Mouse (Mus musculus): Measurements from ENCODE around the gene E430018J23Rik.
"Not testable (repeated sequence)": the region's sequence is repeated elsewhere in the genome, so short reads cannot be mapped to it uniquely, and the experiment has no call there.

E430018J23Rik gene

GRCm38 (mm10) chr7:127393157-127393943 lies at the start of gene E430018J23Rik:
Gene E430018J23Rik (minus strand): TSS chr7:127393629.
- DNase-seq (ENCODE audit: low spot score), result peak; percentile 98

DNA sequence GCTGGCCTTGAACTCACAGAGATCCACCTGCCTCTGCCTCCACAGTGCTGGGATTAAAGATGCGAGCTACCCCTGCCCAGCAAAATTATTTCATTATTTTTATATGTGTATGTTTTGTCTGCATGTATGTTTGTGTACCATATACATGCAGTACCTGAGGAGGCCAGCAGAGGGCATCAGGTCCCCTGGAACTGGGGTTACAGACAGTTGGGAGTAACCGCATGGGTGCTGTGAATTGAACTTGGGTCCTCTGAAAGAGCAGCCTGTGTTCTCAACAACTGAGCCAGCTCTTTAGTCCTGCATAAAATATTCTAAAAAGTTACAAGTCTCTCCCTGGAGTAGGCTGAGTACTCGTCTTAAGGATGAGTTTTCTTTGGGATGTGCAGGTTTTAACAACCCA lies 44.3 kb upstream of the E430018J23Rik start:
- DNase-seq (ENCODE audit: low spot score), result no peak

GRCm38 (mm10) chr7:127435206-127435605 lies 41.8 kb upstream of the E430018J23Rik start:
- no peak for DNase-seq (ENCODE audit: low spot score)

DNA sequence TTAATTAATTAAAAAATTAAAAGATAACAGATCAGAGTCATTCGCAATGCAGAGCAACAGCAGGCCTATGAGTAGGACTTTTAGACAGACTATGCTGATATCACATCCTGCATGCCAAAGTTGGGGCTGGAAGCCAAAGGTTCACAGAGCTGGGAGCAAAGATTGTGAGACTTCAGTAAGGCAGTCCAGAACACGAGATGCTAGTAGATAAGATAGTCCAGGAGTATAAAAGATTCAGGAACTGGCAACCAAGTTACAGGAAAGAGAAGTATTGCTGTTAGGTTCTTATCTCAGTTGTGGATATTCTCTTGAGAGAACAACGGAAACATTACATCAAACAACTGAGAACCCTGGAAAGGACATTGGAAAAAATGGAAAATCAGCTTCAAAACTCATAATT lies 32.9 kb upstream of the E430018J23Rik start:
- DNase-seq (ENCODE audit: low spot score), result no peak

GRCm38 (mm10) chr7:127425911-127426310 lies 32.5 kb upstream of the E430018J23Rik start:
- no peak for DNase-seq (ENCODE audit: low spot score)

- DNase-seq (ENCODE audit: low spot score), result no peak
Observed at GRCm38 (mm10) chr7:127425291-127425690, 31.9 kb upstream of the E430018J23Rik start.

DNA sequence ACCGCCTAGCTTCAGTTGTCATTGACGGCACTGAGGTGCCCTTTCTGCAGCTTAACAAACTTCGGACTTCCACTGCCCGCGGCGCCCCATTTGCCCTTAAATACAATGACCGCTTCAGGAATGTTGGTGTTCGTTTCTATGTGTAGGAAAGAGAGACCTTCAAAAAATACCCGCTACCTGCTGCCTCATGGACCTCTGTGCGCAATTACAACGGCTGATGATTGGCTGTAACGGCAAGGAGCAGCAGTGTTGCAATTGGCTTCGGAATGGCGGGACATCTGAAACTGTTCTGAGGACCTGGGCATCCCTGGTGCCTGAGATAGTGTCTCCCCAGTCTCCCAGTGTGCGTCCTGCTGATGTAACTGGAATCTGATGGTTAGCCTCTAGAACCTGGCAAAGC lies 28.8 kb upstream of the E430018J23Rik start:
- no peak for DNase-seq (ENCODE audit: low spot score)

DNA sequence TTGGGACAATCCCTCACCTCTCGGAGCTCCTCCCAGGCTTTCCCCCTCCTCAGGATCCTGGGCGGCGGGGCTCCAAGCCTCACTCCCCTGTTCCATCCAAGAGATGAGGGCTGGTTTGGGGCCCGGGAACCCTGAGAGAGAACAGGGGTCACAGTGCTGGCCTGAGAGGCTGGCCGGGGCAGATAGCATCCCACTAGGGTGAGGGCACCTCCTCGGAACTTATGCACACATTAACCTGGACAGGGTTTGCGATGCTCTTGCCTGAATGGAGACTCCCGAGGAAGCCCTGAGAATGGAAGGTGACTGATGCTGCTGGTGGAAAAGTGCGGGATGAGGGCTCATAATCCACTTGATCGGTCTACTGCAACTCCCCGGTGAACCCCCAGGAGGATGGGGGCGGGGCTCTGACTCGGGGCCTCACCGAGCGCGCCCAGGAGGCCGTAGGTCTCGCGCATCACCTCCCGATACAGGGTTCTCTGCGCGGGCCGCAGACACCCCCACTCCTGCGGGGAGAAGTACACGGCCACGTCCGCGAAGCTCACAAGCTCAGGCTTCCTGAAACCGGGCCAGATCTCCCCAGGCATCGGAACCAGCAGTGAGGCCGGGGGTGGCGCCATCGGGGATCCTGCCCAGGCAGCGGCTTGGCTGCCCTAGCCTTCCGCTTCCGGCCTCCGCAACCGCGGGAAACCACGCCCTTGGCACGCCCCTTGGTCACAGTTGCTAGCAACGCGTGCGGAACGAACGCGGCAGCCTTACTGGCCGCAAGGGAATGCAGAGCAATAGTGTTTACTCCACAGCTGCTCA lies 28.2 kb upstream of the E430018J23Rik start, which contains the start of gene Zfp688:
Gene Zfp688 (minus strand): TSS at position 681 of the 804 bp plus-strand sequence.
- peak; percentile 92 for DNase-seq (ENCODE audit: low spot score)

- DNase-seq (ENCODE audit: low spot score), result no peak
Observed at GRCm38 (mm10) chr7:127411418-127411817, 18.0 kb upstream of the E430018J23Rik start.

DNA sequence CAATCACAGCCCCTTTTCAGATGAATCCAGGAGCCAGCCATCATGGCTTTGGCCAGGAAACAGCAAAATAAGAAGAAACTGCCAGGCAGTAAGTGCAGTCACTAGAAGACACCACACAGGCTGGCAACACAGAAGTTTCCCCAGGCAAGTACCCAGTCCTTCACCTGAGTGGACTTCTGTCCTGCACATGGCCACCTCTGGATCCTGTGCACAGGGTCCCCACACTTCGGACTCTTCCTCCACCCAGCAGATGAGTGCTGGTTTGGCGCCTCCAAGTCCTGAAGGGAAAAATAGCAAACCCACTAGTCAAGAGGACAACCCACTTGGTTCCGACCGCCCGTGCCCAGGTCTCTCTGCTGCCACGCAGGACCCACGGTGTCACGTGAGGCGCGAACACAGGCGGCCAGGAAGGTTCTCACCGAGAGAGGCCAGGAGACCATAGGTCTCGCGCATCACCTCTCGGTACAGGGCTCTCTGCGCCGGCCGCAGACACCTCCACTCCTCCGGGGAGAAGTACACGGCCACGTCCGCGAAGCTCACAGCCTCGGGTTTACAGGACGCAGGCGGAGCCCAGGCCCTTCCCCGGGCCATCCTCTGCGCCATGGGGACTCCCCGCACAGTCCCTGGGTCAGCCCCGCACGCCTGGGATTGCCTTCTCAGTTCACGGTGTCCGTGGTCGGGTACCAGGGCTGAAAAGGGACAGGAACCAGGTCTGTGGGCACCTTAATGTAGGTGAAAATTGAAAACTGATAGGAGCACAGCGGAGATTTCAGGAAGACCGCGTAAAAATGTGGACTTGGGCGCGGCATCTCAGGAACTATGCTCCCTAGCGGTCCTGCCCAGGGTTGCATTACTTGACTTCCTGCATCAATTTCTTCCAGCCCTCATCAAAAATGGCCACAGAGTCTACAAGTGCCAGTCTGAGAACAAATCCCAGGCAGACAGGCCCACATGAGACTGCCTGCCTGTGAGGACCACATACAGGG lies 12.9 kb upstream of the E430018J23Rik start, which contains the start of gene Zfp764:
Gene Zfp764 (minus strand): TSS at position 821 of the 986 bp plus-strand sequence.
- peak; percentile 83 for DNase-seq (ENCODE audit: low spot score)

DNA sequence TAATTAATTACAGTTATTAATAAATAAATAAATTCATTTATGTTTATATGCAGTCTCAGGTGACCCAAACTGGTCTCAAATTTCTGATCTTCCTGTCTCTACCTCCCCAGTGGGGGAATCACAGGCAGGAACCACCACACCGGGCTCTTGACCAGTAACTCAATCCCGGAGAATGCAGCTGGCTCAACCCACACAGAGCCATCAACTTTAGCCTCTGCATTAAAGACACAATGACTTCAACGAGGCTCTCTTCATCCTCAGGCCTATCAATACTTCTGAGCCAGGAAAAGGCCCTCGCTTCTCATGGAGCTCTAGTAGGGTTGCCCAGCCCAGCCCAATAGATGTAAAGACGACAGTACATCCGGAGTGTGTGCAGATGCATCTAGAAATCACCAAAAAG lies 10.7 kb upstream of the E430018J23Rik start:
- not testable (repeated sequence) for DNase-seq (ENCODE audit: low spot score)

GRCm38 (mm10) chr7:127402980-127403379 lies 9.6 kb upstream of the E430018J23Rik start:
- no peak for DNase-seq (ENCODE audit: low spot score)

- DNase-seq (ENCODE audit: low spot score), result no peak
Observed at GRCm38 (mm10) chr7:127400355-127400754, 6.9 kb upstream of the E430018J23Rik start.

GRCm38 (mm10) chr7:127393944-127394333 lies 510 bp upstream of the E430018J23Rik start:
- no peak for DNase-seq (ENCODE audit: low spot score)

GRCm38 (mm10) chr7:127392251-127392824 lies 1.1 kb downstream of the E430018J23Rik start:
- DNase-seq (ENCODE audit: low spot score), result no peak

DNA sequence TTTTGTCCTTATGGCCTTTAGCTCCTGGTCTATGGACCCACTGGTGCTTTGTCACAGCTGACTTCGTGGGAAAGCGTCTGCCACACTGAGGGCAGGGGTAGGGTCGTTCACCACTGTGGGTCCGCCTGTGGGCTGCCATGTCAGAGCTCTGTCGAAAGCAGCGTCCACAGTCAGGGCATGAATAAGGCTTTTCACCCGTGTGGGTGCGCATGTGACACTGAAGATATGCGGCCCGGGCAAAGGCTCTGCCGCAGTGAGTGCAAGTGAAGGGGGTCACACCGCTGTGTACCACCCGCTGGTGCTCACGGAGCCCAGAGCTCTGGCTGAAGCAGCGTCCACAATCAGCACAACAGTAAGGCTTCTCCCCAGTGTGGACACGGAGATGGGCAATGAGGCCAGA lies 1.9 kb downstream of the E430018J23Rik start:
- no peak for DNase-seq (ENCODE audit: low spot score)

- no peak for DNase-seq (ENCODE audit: low spot score)
Observed at GRCm38 (mm10) chr7:127390306-127390705, 3.1 kb downstream of the E430018J23Rik start.

- DNase-seq (ENCODE audit: low spot score), result not testable (repeated sequence)
Observed at GRCm38 (mm10) chr7:127388201-127388600, 5.2 kb downstream of the E430018J23Rik start.

DNA sequence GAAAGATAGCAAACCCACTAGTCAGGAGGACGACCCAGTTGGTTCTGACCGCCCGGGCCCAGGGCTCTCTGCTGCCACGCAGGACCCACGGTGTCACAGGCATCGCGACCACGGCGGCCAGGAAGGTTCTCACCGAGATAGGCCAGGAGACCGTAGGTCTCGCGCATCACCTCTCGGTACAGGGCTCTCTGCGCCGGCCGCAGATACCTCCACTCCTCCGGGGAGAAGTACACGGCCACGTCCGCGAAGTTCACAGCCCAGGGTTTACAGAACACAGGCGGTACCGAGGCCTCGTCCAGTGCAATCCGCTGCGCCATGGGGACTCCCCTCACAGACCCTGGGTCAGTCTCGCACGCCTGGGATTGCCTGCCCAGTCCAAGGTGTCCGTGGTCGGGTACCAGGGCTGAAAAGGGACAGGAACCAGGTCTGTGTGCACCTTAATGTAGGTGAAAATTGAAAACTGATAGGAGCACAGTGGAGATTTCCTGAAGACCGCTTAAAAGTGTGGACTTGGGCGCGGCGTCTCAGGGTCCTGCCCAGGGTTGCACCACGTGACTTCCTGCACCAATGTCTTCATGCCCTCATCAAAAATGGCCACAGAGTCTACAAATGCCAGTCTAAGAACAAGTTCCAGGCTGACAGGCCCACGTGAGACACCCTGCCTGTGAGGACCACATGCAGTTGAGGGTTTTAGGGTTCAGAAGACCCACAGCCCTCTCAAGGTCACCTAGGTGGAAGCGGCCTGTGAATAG lies 6.6 kb downstream of the E430018J23Rik start, which contains the start of gene 9130019O22Rik:
Gene 9130019O22Rik (minus strand): TSS at position 526 of the 752 bp plus-strand sequence.
- DNase-seq (ENCODE audit: low spot score), result peak; percentile 86

DNA sequence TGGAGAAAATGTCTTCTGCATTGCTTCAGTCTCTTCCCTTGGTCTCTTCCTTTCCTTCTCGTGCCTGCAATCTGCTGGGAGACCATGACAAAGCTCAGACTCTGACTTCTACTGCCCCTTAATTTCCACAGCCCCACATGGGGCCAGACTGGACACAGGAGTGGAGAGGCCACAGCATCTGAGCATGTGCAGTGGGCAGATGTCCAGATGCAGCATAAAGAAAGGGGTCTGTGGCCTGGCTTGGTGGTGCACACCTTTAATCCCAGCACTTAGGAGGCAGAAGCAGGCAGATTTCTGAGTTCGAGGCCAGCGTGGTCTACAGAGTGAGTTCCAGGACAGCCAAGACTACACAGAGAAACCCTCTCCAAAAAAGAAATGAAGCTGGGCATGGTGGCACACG lies 7.9 kb downstream of the E430018J23Rik start:
- DNase-seq (ENCODE audit: low spot score), result not testable (repeated sequence)

Data from yolk sac, embryonic 10.5 days (tissue).